In the genomic region with DNA sequence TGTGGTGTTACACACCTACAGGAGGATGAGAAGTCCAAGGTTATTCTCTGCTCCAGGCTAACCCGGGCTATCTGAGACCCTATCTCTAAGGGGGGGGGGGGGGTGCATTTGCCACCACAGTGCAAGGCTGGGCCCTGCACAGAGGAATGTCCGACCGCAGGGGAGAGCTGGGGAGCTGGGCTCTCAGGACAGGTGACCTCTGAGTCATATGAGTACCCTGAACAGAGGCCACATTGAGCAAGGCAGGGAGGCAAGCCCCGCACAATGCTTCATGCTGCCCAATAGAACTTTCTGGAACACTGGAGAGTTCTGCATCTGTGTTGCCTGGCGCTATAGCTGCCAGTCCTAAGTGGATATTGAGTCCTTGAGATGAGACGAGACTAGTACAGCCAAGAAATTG, we compare ENCODE assay signal across 21 mouse cellular contexts. TPM values are rescaled to one million over a fixed set of nuclear protein-coding genes. Genes with fewer than 3 reads are reported as not detected.
DNase-seq lines count a peak whose midpoint lies in the region; ATAC-seq and TF ChIP-seq lines count a peak whose summit lies in the region.
"Had no signal": no experiment of that assay in that cellular context is flagged by ENCODE, and none has a peak within 500 bp of the region (broad histone marks: within the 10 kb centered on the region; RNA-seq: fewer than 3 reads in every experiment).

No protein-coding gene starts in this region.

- H3K27me3 ChIP-seq in hindbrain, embryonic 11.5 days (ENCODE audit: control insufficient read depth, insufficient read depth, low read length), result no peaks in the 10 kb centered on the region
- H3K27me3 ChIP-seq in hindbrain, embryonic 10.5 days (ENCODE audit: insufficient read depth, poor library complexity, severe bottlenecking), result no peaks in the 10 kb centered on the region
- peaks cover 7% of the 10 kb centered on the region; the same call in 1 of the 2 replicates for H3K27me3 ChIP-seq in liver, embryonic 12.5 days (replicated peaks)
- no peaks in the 10 kb centered on the region for H3K27me3 ChIP-seq in stomach, embryonic 15.5 days (replicated peaks)
- no peaks in the 10 kb centered on the region for H3K27me3 ChIP-seq in stomach, postnatal 0 days (ENCODE audit: control insufficient read depth, insufficient read depth, low read length)
- H3K27me3 ChIP-seq: embryonic facial prominence, embryonic 15.5 days; heart, embryonic 12.5 days; intestine, embryonic 15.5 days; Patski had no signal

- H3K4me1 ChIP-seq in hindbrain, embryonic 11.5 days (replicated peaks; ENCODE audit: control insufficient read depth, insufficient read depth, low read length), result no peaks in the 10 kb centered on the region
- H3K4me1 ChIP-seq in hindbrain, embryonic 10.5 days (replicated peaks), result peaks cover 49% of the 10 kb centered on the region
- H3K4me1 ChIP-seq in liver, embryonic 12.5 days, result 0 out of 2 replicates have a peak, but pooled peaks cover 5% of the 10 kb centered on the region
- H3K4me1 ChIP-seq in stomach, embryonic 15.5 days, result no peaks in the 10 kb centered on the region
- H3K4me1 ChIP-seq in stomach, postnatal 0 days (replicated peaks; ENCODE audit: control insufficient read depth, insufficient read depth), result no peaks in the 10 kb centered on the region

- peak; percentile 52 for DNase-seq in cerebellum, adult 11-12 months
- no peak for DNase-seq in cerebellum, adult 9-10 months
- DNase-seq in hindbrain, embryonic 11.5 days (ENCODE audit: low spot score), result no peak
- no peak for DNase-seq in hindbrain, embryonic 10.5 days (ENCODE audit: low spot score)
- no peak for DNase-seq in liver
- DNase-seq in stomach, postnatal 0 days (ENCODE audit: low spot score), result no peak
- DNase-seq: adrenal gland, postnatal 14 days; embryo, embryonic 11 days; gastrocnemius, adult 2 months; gastrocnemius, postnatal 25 days; kidney, adult 18-20 months had no signal

- H3K4me3 ChIP-seq in hindbrain, embryonic 11.5 days (ENCODE audit: low read depth, low read length), result no peak overlapping the region
- H3K4me3 ChIP-seq in hindbrain, embryonic 10.5 days, result no peak overlapping the region
- no peak overlapping the region for H3K4me3 ChIP-seq in liver, embryonic 12.5 days
- H3K4me3 ChIP-seq in stomach, embryonic 15.5 days (replicated peaks), result no peak overlapping the region
- no peak overlapping the region for H3K4me3 ChIP-seq in stomach, postnatal 0 days (ENCODE audit: low read depth, low read length)
- H3K4me3 ChIP-seq: embryonic facial prominence, embryonic 15.5 days; erythroblast, embryonic 14.5 days; forebrain, embryonic 10.5 days; gastrocnemius, adult 2 months; heart, embryonic 12.5 days; intestine, embryonic 15.5 days had no signal

- H3K9ac ChIP-seq in hindbrain, embryonic 11.5 days (ENCODE audit: low read depth, low read length), result no peak overlapping the region
- no peak overlapping the region for H3K9ac ChIP-seq in liver, embryonic 12.5 days
- no peak overlapping the region for H3K9ac ChIP-seq in stomach, embryonic 15.5 days
- H3K9ac ChIP-seq in stomach, postnatal 0 days (ENCODE audit: low read length), result no peak overlapping the region
- H3K9ac ChIP-seq: embryonic facial prominence, embryonic 15.5 days; heart, embryonic 12.5 days; intestine, embryonic 15.5 days had no signal

- WGBS in hindbrain, embryonic 11.5 days, result 87% methylated on average over 6 of the region's 6 CpGs
- WGBS in hindbrain, embryonic 10.5 days, result 79% methylated on average over 6 of the region's 6 CpGs
- WGBS in liver, embryonic 12.5 days (ENCODE audit: insufficient replicate concordance), result 70% methylated on average over 6 of the region's 6 CpGs
- WGBS in stomach, embryonic 15.5 days, result 80% methylated on average over 6 of the region's 6 CpGs
- 91% methylated on average over 6 of the region's 6 CpGs for WGBS in stomach, postnatal 0 days

- no peaks in the 10 kb centered on the region for H3K36me3 ChIP-seq in hindbrain, embryonic 11.5 days (ENCODE audit: control insufficient read depth, insufficient read depth, low read length)
- H3K36me3 ChIP-seq in hindbrain, embryonic 10.5 days, result no peaks in the 10 kb centered on the region; the same call in 1 of the 2 replicates
- no peaks in the 10 kb centered on the region for H3K36me3 ChIP-seq in liver, embryonic 12.5 days
- H3K36me3 ChIP-seq in stomach, embryonic 15.5 days, result no peaks in the 10 kb centered on the region
- no peaks in the 10 kb centered on the region for H3K36me3 ChIP-seq in stomach, postnatal 0 days (ENCODE audit: control insufficient read depth, insufficient read depth, low read length)
- H3K36me3 ChIP-seq: forebrain, embryonic 10.5 days; intestine, embryonic 15.5 days had no signal

- no peak for TF ChIP-seq EP300 in stomach, postnatal 0 days (optimal IDR thresholded peaks at IDR 0.05)

- no peak overlapping the region for H3K4me2 ChIP-seq in hindbrain, embryonic 11.5 days (replicated peaks; ENCODE audit: low read depth, low read length)
- H3K4me2 ChIP-seq in liver, embryonic 12.5 days, result no peak overlapping the region
- no peak overlapping the region for H3K4me2 ChIP-seq in stomach, embryonic 15.5 days
- H3K4me2 ChIP-seq in stomach, postnatal 0 days (replicated peaks; ENCODE audit: low read depth), result no peak overlapping the region
- H3K4me2 ChIP-seq: embryonic facial prominence, embryonic 15.5 days; heart, embryonic 12.5 days; intestine, embryonic 15.5 days had no signal

- TF ChIP-seq CTCF in stomach, postnatal 0 days (IDR thresholded peaks at IDR 0.05; ENCODE audit: low read depth), result no peak

- H3K9me3 ChIP-seq in hindbrain, embryonic 11.5 days (ENCODE audit: control insufficient read depth, low read length), result no peaks in the 10 kb centered on the region
- no peaks in the 10 kb centered on the region for H3K9me3 ChIP-seq in hindbrain, embryonic 10.5 days
- no peaks in the 10 kb centered on the region for H3K9me3 ChIP-seq in liver, embryonic 12.5 days (replicated peaks)
- no peaks in the 10 kb centered on the region for H3K9me3 ChIP-seq in stomach, embryonic 15.5 days
- no peaks in the 10 kb centered on the region for H3K9me3 ChIP-seq in stomach, postnatal 0 days (ENCODE audit: control insufficient read depth, low read length)
- H3K9me3 ChIP-seq: embryonic facial prominence, embryonic 15.5 days; forebrain, embryonic 10.5 days; heart, embryonic 12.5 days; intestine, embryonic 15.5 days had no signal

- ATAC-seq in hindbrain, embryonic 11.5 days (ENCODE audit: low FRiP score), result 0 out of 2 replicates have a peak, but pooled peaks have one; percentile 19
- 0 out of 2 replicates have a peak, but pooled peaks have one; percentile 8 for ATAC-seq in liver, embryonic 12.5 days
- ATAC-seq in stomach, embryonic 15.5 days (ENCODE audit: insufficient read depth, low FRiP score, low read depth), result 0 out of 2 replicates have a peak, but pooled peaks have one; percentile 8
- ATAC-seq in stomach, postnatal 0 days (ENCODE audit: low FRiP score, low TSS enrichment), result no peak; the same call in 1 of the 2 replicates
- ATAC-seq: activated CD4-positive, CD25-positive, alpha-beta regulatory T cell, adult 4 months; forebrain, embryonic 14.5 days; intestine, embryonic 15.5 days; Patski had no signal

- H3K27ac ChIP-seq in hindbrain, embryonic 11.5 days (ENCODE audit: low read depth, low read length), result no peak overlapping the region
- no peak overlapping the region for H3K27ac ChIP-seq in hindbrain, embryonic 10.5 days
- no peak overlapping the region for H3K27ac ChIP-seq in liver, embryonic 12.5 days
- no peak overlapping the region for H3K27ac ChIP-seq in stomach, embryonic 15.5 days
- H3K27ac ChIP-seq in stomach, postnatal 0 days (replicated peaks), result no peak overlapping the region
- H3K27ac ChIP-seq: embryonic facial prominence, embryonic 15.5 days; forebrain, embryonic 10.5 days; intestine, embryonic 15.5 days had no signal

RNA-seq across cellular contexts. Expression of gene Trim62, which starts 8.8 kb away (rescaled TPM):
- 13.0 and 13.1 TPM in 2 replicates for polyA plus RNA-seq in hindbrain, embryonic 11.5 days (2014; fragmentation: Nextera tagmentation; extraction: Ambion mirVana)
- polyA plus RNA-seq in hindbrain, embryonic 10.5 days (2016; fragmentation: Nextera tagmentation; extraction: Ambion mirVana), result 12.1 and 14.5 TPM in 2 replicates
- 1.3 and 1.8 TPM in 2 replicates for polyA plus RNA-seq in liver, embryonic 12.5 days (2016; fragmentation: Nextera tagmentation; extraction: Ambion mirVana)
- 3.3 and 3.6 TPM in 2 replicates for polyA plus RNA-seq in stomach, embryonic 15.5 days (2015; fragmentation: Nextera tagmentation; extraction: Ambion mirVana)
- polyA plus RNA-seq in stomach, postnatal 0 days (2015; fragmentation: Nextera tagmentation; extraction: Ambion mirVana), result 2.6 and 3.5 TPM in 2 replicates
- polyA plus RNA-seq: erythroblast, embryonic 14.5 days had no signal
